Mouse (Mus musculus) brown adipose tissue, adult 24 weeks (tissue): ENCODE measurements around the gene Atg101. TPM values are rescaled to one million over a fixed set of nuclear protein-coding genes. Genes with fewer than 3 reads are reported as not detected.

Source experiments
- H3K27ac ChIP-seq: fragments of 200-500 bp; replicated peaks from 2 replicates; pipeline ENCODE4 v1.5.1; 2012; ENCODE audit warnings: low read depth, mild to moderate bottlenecking, low read length
- H3K4me1 ChIP-seq: fragments of 200-500 bp; 2 replicates; pipeline ENCODE4 v1.6.1; 2012; ENCODE audit warnings: low read length, mixed read lengths; ENCODE audit not compliant: control insufficient read depth, insufficient read depth, insufficient read length
- H3K4me3 ChIP-seq: fragments of 200-500 bp; 2 replicates; pipeline ENCODE4 v1.5.1; 2012; ENCODE audit warnings: low read depth, mild to moderate bottlenecking, low read length, moderate library complexity; ENCODE audit not compliant: insufficient read depth
- polyA plus RNA-seq: library from polyadenylated mRNA; stranded (reverse); fragments of >200 nt; gene quantifications from 2 replicates; pipeline ENCODE4 v1.2.4, GENCODE M21; 2012; ENCODE audit not compliant: missing spikeins, insufficient read depth, insufficient read length

Atg101 gene
- polyA plus RNA-seq, 1 experiment, result 34.8 TPM

GRCm38 (mm10) chr15:101248029-101248710 lies 35.9 kb upstream of the Atg101 start:
- Histone ChIP-seq H3K4me3 (no peak overlapping the region), H3K27ac (peak overlapping the region; percentile 37; the same call in 1 of the 2 replicates), H3K4me1 (peaks cover 6% of the 10 kb centered on the region)

GRCm38 (mm10) chr15:101250220-101250800 lies 33.8 kb upstream of the Atg101 start:
- Histone ChIP-seq H3K4me1 (peaks cover 10% of the 10 kb centered on the region), H3K4me3 (no peak overlapping the region), H3K27ac (no peak overlapping the region)

GRCm38 (mm10) chr15:101251930-101252329 lies 32.1 kb upstream of the Atg101 start:
- peaks cover 8% of the 10 kb centered on the region for H3K4me1 ChIP-seq

GRCm38 (mm10) chr15:101252614-101253013 lies 31.5 kb upstream of the Atg101 start:
- Histone ChIP-seq H3K4me1 (peaks cover 3% of the 10 kb centered on the region; the same call in 1 of the 2 replicates), H3K27ac (no peak overlapping the region), H3K4me3 (no peak overlapping the region)

More at GRCm38 (mm10) chr15:101251930-101252329, 32.1 kb upstream of the Atg101 start:
- Histone ChIP-seq H3K4me3 (no peak overlapping the region), H3K27ac (no peak overlapping the region)

- H3K27ac ChIP-seq, result peak overlapping the region; percentile 25
- H3K4me3 ChIP-seq, result peak overlapping the region; percentile 47
- peaks cover 3% of the 10 kb centered on the region; the same call in 1 of the 2 replicates for H3K4me1 ChIP-seq
Measured at GRCm38 (mm10) chr15:101253563-101253885, 30.5 kb upstream of the Atg101 start.

- Histone ChIP-seq H3K27ac (peak within 1 kb of the TSS; percentile 44), H3K4me1 (peaks cover 3% of the 10 kb centered on the region; the same call in 1 of the 2 replicates), H3K4me3 (peak within 1 kb of the TSS; percentile 73)
Measured at GRCm38 (mm10) chr15:101253886-101254795, 29.9 kb upstream of the Atg101 start, which contains the start of gene Nr4a1. Gene Nr4a1 (plus strand): TSS chr15:101254269.

- no peak overlapping the region for H3K4me3 ChIP-seq
- H3K4me1 ChIP-seq, result peaks cover 10% of the 10 kb centered on the region
- H3K27ac ChIP-seq, result no peak overlapping the region
Measured at GRCm38 (mm10) chr15:101255842-101256462, 28.1 kb upstream of the Atg101 start.

GRCm38 (mm10) chr15:101256463-101257206 lies 27.4 kb upstream of the Atg101 start:
- Histone ChIP-seq H3K4me3 (no peak overlapping the region), H3K4me1 (peaks cover 10% of the 10 kb centered on the region), H3K27ac (no peak overlapping the region)

GRCm38 (mm10) chr15:101258420-101258819 lies 25.7 kb upstream of the Atg101 start:
- H3K4me3 ChIP-seq, result no peak overlapping the region
- H3K27ac ChIP-seq, result no peak overlapping the region
- peaks cover 17% of the 10 kb centered on the region for H3K4me1 ChIP-seq

GRCm38 (mm10) chr15:101259922-101260321 lies 24.1 kb upstream of the Atg101 start:
- Histone ChIP-seq H3K4me1 (peaks cover 14% of the 10 kb centered on the region), H3K4me3 (no peak overlapping the region), H3K27ac (0 out of 2 replicates have a peak overlapping the region, but pooled peaks have one; percentile 33)

- no peak overlapping the region for H3K4me3 ChIP-seq
- H3K4me1 ChIP-seq, result peaks cover 14% of the 10 kb centered on the region
- H3K27ac ChIP-seq, result peak overlapping the region; percentile 68
Measured at GRCm38 (mm10) chr15:101260387-101260786, 23.7 kb upstream of the Atg101 start.

GRCm38 (mm10) chr15:101260874-101261622 lies 23.0 kb upstream of the Atg101 start:
- H3K27ac ChIP-seq, result peak overlapping the region; percentile 68

GRCm38 (mm10) chr15:101262502-101262901 lies 21.6 kb upstream of the Atg101 start:
- peaks cover 18% of the 10 kb centered on the region for H3K4me1 ChIP-seq
- H3K4me3 ChIP-seq, result no peak overlapping the region
- H3K27ac ChIP-seq, result peak overlapping the region; percentile 20; the same call in 1 of the 2 replicates

More at GRCm38 (mm10) chr15:101260874-101261622, 23.0 kb upstream of the Atg101 start:
- Histone ChIP-seq H3K4me3 (peak overlapping the region; percentile 26), H3K4me1 (peaks cover 17% of the 10 kb centered on the region)
